Mouse (Mus musculus): ENCODE data around the gene Pp2d1. TPM values are rescaled to one million over a fixed set of nuclear protein-coding genes. Genes with fewer than 3 reads are reported as not detected.

Pp2d1 gene
- total and polyA plus RNA-seq, 3 experiments, result not detected

DNA sequence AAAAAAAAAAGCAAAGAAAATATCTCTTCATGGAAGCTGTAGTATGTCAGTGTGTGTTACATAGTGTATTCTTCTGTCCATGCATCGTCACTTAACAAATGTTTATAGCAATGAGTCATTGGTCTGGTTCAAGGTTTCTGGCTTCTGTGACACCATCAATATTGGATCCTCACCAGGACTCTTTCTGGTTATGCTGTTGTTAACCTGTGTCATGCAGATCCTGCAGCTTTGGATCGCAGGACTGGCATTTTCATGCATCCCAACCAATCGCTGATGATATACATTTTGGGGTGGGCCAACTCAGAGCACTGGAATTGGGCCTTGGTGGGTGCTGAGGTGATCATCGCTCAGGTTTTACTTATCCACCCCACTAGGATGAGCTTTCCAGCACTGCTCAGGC, 3.3 kb upstream of the Pp2d1 start:
- Histone ChIP-seq H3K4me1 (ENCODE audit: control insufficient read depth in 1 of 2, insufficient read depth in 2 of 2) (no peaks in the 10 kb centered on the region), H3K27me3 (replicated peaks) (no peaks in the 10 kb centered on the region), H3K79me2 (replicated peaks; ENCODE audit: control insufficient read depth, extremely low read depth, insufficient read depth, poor library complexity, severe bottlenecking) (no peaks in the 10 kb centered on the region), H3K4me2 (ENCODE audit: insufficient read depth, low read depth, poor library complexity, severe bottlenecking) (no peak overlapping the region), H3K36me3 (replicated peaks in 1 of 2; ENCODE audit: control insufficient read depth in 1 of 2, insufficient read depth in 1 of 2, low read length in 1 of 2) (no peaks in the 10 kb centered on the region), H3K27ac (ENCODE audit: insufficient read depth, low read depth) (no peak overlapping the region), H3K9me3 (replicated peaks; ENCODE audit: low read length) (no peaks in the 10 kb centered on the region), H3K9ac (ENCODE audit: insufficient read depth, low read depth) (no peak overlapping the region), H3K4me3 (replicated peaks in 1 of 3; ENCODE audit: low read depth in 2 of 3, low read length in 2 of 3, poor library complexity in 1 of 3) (no peak overlapping the region)
- no peak for TF ChIP-seq CHD1 (IDR thresholded peaks at IDR 0.05; ENCODE audit: low read depth, low read length)
- no peak for TF ChIP-seq NRF1 (IDR thresholded peaks at IDR 0.05; ENCODE audit: low read depth, low read length)
- no peak for TF ChIP-seq TCF12 (IDR thresholded peaks at IDR 0.05; ENCODE audit: low read depth, low read length)
- no peak for TF ChIP-seq POLR2AphosphoS2 (IDR thresholded peaks at IDR 0.05; ENCODE audit: low read depth, low read length)
- TF ChIP-seq NELFE (IDR thresholded peaks at IDR 0.05; ENCODE audit: low read depth, low read length), result no peak
- dilution Hi-C loops (cut with MboI; ENCODE audit: extremely low pct_ligation_motif_present, extremely low pct_unique_long_range_greater_than_20kb, low sequenced_read_pairs), result no loop called here
- in situ Hi-C loops (cut with MboI; ENCODE audit: low pct_ligation_motif_present, low pct_unique_long_range_greater_than_20kb, low sequenced_read_pairs), result loop anchor here (25.0 kb wide), 1 partner anchor 295 kb away; the partner anchor contains the start of gene Sult1c2
- no peak for DNase-seq (ENCODE audit: extremely low read depth)

DNA sequence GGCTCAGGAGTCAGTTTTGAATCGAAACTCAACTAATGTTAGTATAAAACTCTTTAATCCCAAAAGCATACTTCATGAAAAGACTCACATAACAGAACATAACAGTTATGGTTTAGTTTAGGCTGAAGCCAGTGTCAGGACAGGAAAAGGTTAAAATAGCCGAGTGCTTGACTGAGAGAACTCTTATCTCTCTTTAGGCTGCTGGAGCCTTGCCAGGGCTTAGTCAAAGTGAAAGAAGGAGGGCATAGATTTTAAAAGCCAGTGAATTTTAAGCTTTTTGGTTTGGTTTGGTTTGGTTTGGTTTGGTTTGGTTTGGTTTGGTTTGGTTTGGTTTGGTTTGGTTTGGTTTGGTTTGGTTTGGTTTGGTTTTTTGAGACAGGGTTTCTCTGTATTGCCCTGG, 6.8 kb downstream of the Pp2d1 start:
- in situ Hi-C loops (cut with MboI; ENCODE audit: low pct_ligation_motif_present, low pct_unique_long_range_greater_than_20kb, low sequenced_read_pairs) (loop anchor here (25.0 kb wide), 1 partner anchor 305 kb away; the partner anchor contains the start of gene Sult1c2), dilution Hi-C loops (cut with MboI; ENCODE audit: extremely low pct_ligation_motif_present, extremely low pct_unique_long_range_greater_than_20kb, low sequenced_read_pairs) (no loop called here)
- no peak for DNase-seq (ENCODE audit: extremely low read depth)
- TF ChIP-seq ZNF384 (IDR thresholded peaks at IDR 0.05; ENCODE audit: low read depth, low read length), result no peak
- no peak for TF ChIP-seq E2F4 (IDR thresholded peaks at IDR 0.05; ENCODE audit: insufficient replicate concordance, low read depth, low read length)
- TF ChIP-seq JUND (conservative IDR thresholded peaks at IDR 0.05; ENCODE audit: low read depth, low read length), result peak; percentile 77
- peak; percentile 83 for TF ChIP-seq IRF4 (IDR thresholded peaks at IDR 0.05; ENCODE audit: low read depth, low read length)
- TF ChIP-seq UBTF (IDR thresholded peaks at IDR 0.05; ENCODE audit: low read depth, low read length), result no peak
- 0 out of 2 replicates have a peak, but pooled peaks have one; percentile 13 for TF ChIP-seq EP300 (IDR thresholded peaks at IDR 0.05; ENCODE audit: low read length)
- no peak for TF ChIP-seq TCF12 (IDR thresholded peaks at IDR 0.05; ENCODE audit: low read depth, low read length)
- Histone ChIP-seq H3K27me3 (replicated peaks) (no peaks in the 10 kb centered on the region), H3K4me1 (ENCODE audit: control insufficient read depth in 1 of 2, insufficient read depth in 2 of 2) (no peaks in the 10 kb centered on the region), H3K36me3 (replicated peaks in 1 of 2; ENCODE audit: control insufficient read depth in 1 of 2, insufficient read depth in 1 of 2, low read length in 1 of 2) (no peaks in the 10 kb centered on the region), H3K4me3 (replicated peaks in 1 of 3; ENCODE audit: low read depth in 2 of 3, low read length in 2 of 3, poor library complexity in 1 of 3) (no peak overlapping the region), H3K9ac (ENCODE audit: insufficient read depth, low read depth) (no peak overlapping the region), H3K27ac (ENCODE audit: insufficient read depth, low read depth) (no peak overlapping the region), H3K4me2 (ENCODE audit: insufficient read depth, low read depth, poor library complexity, severe bottlenecking) (no peak overlapping the region), H3K79me2 (replicated peaks; ENCODE audit: control insufficient read depth, extremely low read depth, insufficient read depth, poor library complexity, severe bottlenecking) (no peaks in the 10 kb centered on the region), H3K9me3 (replicated peaks; ENCODE audit: low read length) (no peaks in the 10 kb centered on the region)

DNA sequence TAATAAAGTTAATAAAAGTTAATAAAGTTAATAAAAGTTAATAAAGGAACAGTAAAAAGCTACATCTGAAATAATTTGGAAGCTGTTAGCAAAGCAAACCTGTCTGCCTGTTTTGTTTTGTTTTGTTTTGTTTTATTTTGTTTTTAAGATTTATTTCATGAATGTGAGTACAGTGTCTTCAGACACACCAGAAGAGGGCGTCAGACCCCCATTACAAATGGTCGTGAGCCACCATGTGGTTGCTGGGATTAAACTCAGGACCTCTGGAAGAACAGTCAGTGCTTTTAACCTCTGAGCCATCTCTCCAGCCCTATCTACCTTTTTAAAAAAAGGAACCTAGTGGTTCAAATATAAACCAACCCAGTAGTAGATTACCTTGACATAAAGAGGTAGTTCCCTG, 8.1 kb downstream of the Pp2d1 start:
- H3K9me3 ChIP-seq (replicated peaks; ENCODE audit: low read length), result no peaks in the 10 kb centered on the region
- in situ Hi-C loops (cut with MboI; ENCODE audit: low pct_ligation_motif_present, low pct_unique_long_range_greater_than_20kb, low sequenced_read_pairs) (loop anchor here (25.0 kb wide), 1 partner anchor 306 kb away; the partner anchor contains the start of gene Sult1c2), dilution Hi-C loops (cut with MboI; ENCODE audit: extremely low pct_ligation_motif_present, extremely low pct_unique_long_range_greater_than_20kb, low sequenced_read_pairs) (no loop called here)
- no peak overlapping the region for H3K9ac ChIP-seq (ENCODE audit: insufficient read depth, low read depth)
- H3K4me1 ChIP-seq (ENCODE audit: control insufficient read depth in 1 of 2, insufficient read depth in 2 of 2), result no peaks in the 10 kb centered on the region
- H3K27ac ChIP-seq (ENCODE audit: insufficient read depth, low read depth), result no peak overlapping the region
- no peak overlapping the region for H3K4me3 ChIP-seq (replicated peaks in 1 of 3; ENCODE audit: low read depth in 2 of 3, low read length in 2 of 3, poor library complexity in 1 of 3)
- TF ChIP-seq RAD21 (IDR thresholded peaks at IDR 0.05; ENCODE audit: low read depth, low read length), result peak; percentile 48
- no peak for TF ChIP-seq ZKSCAN1 (IDR thresholded peaks at IDR 0.05; ENCODE audit: borderline replicate concordance, low read depth, low read length)
- no peak for TF ChIP-seq HCFC1 (IDR thresholded peaks at IDR 0.05; ENCODE audit: low read depth, low read length)
- TF ChIP-seq SMC3 (IDR thresholded peaks at IDR 0.05; ENCODE audit: low read depth, low read length), result peak; percentile 32
- TF ChIP-seq CTCF (conservative IDR thresholded peaks at IDR 0.05 in 1 of 2, IDR thresholded peaks at IDR 0.05 in 1 of 2; ENCODE audit: low read depth in 2 of 2, low read length in 2 of 2), result peak in 1 of 2 experiments; percentile 69; a peak in 2 of 4 replicates
- no peak for TF ChIP-seq NELFE (IDR thresholded peaks at IDR 0.05; ENCODE audit: low read depth, low read length)
- no peak overlapping the region for H3K4me2 ChIP-seq (ENCODE audit: insufficient read depth, low read depth, poor library complexity, severe bottlenecking)
- DNase-seq (ENCODE audit: extremely low read depth), result peak; percentile 12
- no peaks in the 10 kb centered on the region for H3K27me3 ChIP-seq (replicated peaks)
- no peaks in the 10 kb centered on the region for H3K79me2 ChIP-seq (replicated peaks; ENCODE audit: control insufficient read depth, extremely low read depth, insufficient read depth, poor library complexity, severe bottlenecking)
- no peaks in the 10 kb centered on the region for H3K36me3 ChIP-seq (replicated peaks in 1 of 2; ENCODE audit: control insufficient read depth in 1 of 2, insufficient read depth in 1 of 2, low read length in 1 of 2)

Data from CH12.LX (cell line).